Mouse (Mus musculus) liver, postnatal 0 days (tissue): ENCODE measurements at regions not wholly inside any gene's neighbourhood (a gene's known extent, or its start where the extent isn't known, plus 50 kb on each side); places are given as distances from the start of the nearest gene placed in this dataset.

Experiments
- ATAC-seq: fragments of 200-750 bp; cut with Nextera tagmentation; 2 replicates; pipeline ENCODE4 v1.8.0; 2017; ENCODE audit warnings: mild to moderate bottlenecking, moderate library complexity
- DNase-seq: peaks from one replicate; pipeline ENCODE4 v3.0.0-alpha.2; 2016
- H3K27ac ChIP-seq: fragments of 300-500 bp; sonication (generic); 2 replicates; pipeline ENCODE4 v1.5.1; 2014; ENCODE audit warnings: antibody characterized with exemption, moderate library complexity, mild to moderate bottlenecking, low read depth
- H3K27me3 ChIP-seq: fragments of 300-500 bp; sonication (generic); 2 replicates; pipeline ENCODE4 v1.6.1; 2014; ENCODE audit warnings: low read length, control low read depth, mixed read lengths; ENCODE audit not compliant: insufficient read depth
- H3K36me3 ChIP-seq: fragments of 300-500 bp; sonication (generic); replicated peaks from 2 replicates; pipeline ENCODE4 v1.6.1; 2014; ENCODE audit warnings: mild to moderate bottlenecking, control low read depth, low read length, moderate library complexity, mixed read lengths; ENCODE audit not compliant: insufficient read depth
- H3K4me1 ChIP-seq: fragments of 300-500 bp; sonication (generic); 2 replicates; pipeline ENCODE4 v1.6.1; 2014; ENCODE audit warnings: antibody characterized with exemption, mild to moderate bottlenecking, control low read depth; ENCODE audit not compliant: insufficient read depth
- H3K4me2 ChIP-seq: fragments of 300-500 bp; sonication (generic); 2 replicates; pipeline ENCODE4 v1.6.1; 2014; ENCODE audit warnings: low read depth, mild to moderate bottlenecking, low read length, moderate library complexity, mixed read lengths
- H3K4me3 ChIP-seq: fragments of 300-500 bp; sonication (generic); 2 replicates; pipeline ENCODE4 v1.5.1; 2014; ENCODE audit warnings: low read depth, low read length
- H3K9ac ChIP-seq: fragments of 300-500 bp; sonication (generic); replicated peaks from 2 replicates; pipeline ENCODE4 v1.6.1; 2014; ENCODE audit warnings: mild to moderate bottlenecking, moderate library complexity
- H3K9me3 ChIP-seq: fragments of 300-500 bp; sonication (generic); 2 replicates; pipeline ENCODE4 v1.6.1; 2016; ENCODE audit warnings: mild to moderate bottlenecking, control low read depth, low read length, mixed read lengths
- CTCF ChIP-seq: sonication (generic); IDR thresholded peaks from 2 replicates; pipeline ENCODE4 v1.5.1; 2016; ENCODE audit warnings: antibody characterized with exemption, low read depth
- EP300 ChIP-seq: IDR thresholded peaks from 2 replicates; pipeline ENCODE4 v1.6.1; 2016; ENCODE audit warnings: antibody characterized with exemption, low read depth, mild to moderate bottlenecking
- WGBS: fragments of 180-500 bp; shearing (Covaris S2); extraction: QIAGEN DNeasy Blood & Tissue Kit; methylation state at CpG from one replicate; pipeline ENCODE4 v1.1.7; 2014; ENCODE audit not compliant: insufficient replicate concordance; 5-methylcytosine and 5-hydroxymethylcytosine counted together

DNA sequence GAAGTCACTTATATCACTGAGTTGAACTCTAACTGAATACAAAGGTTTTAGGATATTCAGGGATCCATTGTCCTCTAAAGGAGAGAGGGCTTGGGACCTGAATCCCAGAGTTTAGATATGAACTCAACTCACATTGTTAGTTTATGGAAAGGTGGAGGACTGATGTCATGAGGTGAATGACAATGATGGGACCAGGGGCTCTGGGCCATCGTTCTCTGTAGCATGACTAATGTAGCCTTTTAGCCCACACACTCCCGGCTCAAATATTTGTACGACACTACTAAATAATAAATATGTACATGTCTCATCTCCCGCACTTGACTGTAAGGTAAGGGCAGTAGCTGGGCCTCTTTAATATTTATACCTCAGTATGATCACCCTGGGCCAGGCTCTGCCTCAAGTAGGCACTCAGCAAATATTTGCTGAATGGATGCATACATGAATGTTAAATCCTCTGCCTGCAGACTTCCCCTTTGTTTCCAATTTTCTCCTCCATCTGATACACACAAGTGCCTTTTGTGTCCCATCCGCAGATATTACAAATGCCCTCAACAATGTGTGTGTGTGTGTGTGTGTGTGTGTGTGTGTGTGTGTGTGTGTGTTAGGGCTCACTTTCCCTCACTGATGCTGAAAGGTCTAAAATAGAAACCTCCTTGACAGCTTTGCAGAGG is 59.2 kb upstream of the 4933402D24Rik start:
- Histone ChIP-seq H3K36me3 (no peaks in the 10 kb centered on the region), H3K4me3 (no peak overlapping the region), H3K4me1 (no peaks in the 10 kb centered on the region), H3K9me3 (no peaks in the 10 kb centered on the region), H3K4me2 (no peak overlapping the region), H3K9ac (no peak overlapping the region), H3K27ac (no peak overlapping the region), H3K27me3 (no peaks in the 10 kb centered on the region)
- no peak for ATAC-seq
- no peak for DNase-seq
- TF ChIP-seq CTCF (no peak), EP300 (no peak)
- 82% methylated on average over 5 of the region's 5 CpGs for WGBS

GRCm38 (mm10) chr1:63820614-63821270 is 51.7 kb upstream of the 4933402D24Rik start:
- no peaks in the 10 kb centered on the region for H3K36me3 ChIP-seq
- no peaks in the 10 kb centered on the region for H3K9me3 ChIP-seq
- H3K27ac ChIP-seq, result no peak overlapping the region
- no peaks in the 10 kb centered on the region for H3K27me3 ChIP-seq
- 73% methylated on average over 4 of the region's 4 CpGs for WGBS
- H3K4me3 ChIP-seq, result no peak overlapping the region
- no peak overlapping the region for H3K4me2 ChIP-seq
- no peak for TF ChIP-seq EP300
- ATAC-seq (no peak), DNase-seq (no peak)
- H3K9ac ChIP-seq, result no peak overlapping the region
- H3K4me1 ChIP-seq, result no peaks in the 10 kb centered on the region

DNA sequence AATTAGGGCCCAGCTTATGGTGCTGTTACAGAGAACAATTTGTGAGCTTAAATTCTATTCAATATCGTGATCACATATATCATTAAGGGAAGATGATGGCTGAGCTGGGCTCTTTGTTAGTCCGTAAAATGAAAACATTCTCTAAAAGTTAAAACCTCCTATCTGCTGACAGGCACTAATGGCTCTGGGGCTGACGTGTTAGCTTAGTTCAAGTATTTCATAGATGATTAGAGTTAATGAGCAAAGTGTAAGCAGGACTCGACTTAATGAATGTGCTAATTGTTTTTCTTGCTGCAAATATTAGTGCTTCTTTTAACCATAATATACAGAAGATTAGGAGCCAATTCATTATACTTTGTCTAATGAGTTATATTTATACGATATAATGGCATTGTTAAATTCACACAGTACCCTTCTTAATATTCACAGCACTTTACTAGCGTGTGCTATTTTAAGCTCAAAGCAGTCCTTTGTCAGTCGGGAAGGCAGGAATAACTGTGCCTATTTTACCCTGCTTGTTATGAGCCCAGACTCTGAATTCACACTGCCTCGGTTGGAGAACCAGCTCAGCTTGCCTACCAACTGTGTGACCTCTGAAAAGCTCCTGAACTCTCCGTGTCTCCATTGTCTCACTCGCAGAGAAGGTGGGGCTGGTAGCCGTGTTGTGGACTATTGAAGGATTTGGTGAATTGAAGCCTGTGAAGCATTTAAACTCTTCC is 50.6 kb upstream of the 4933402D24Rik start:
- Histone ChIP-seq H3K4me2 (no peak overlapping the region), H3K27ac (no peak overlapping the region), H3K9ac (no peak overlapping the region), H3K9me3 (no peaks in the 10 kb centered on the region), H3K4me1 (no peaks in the 10 kb centered on the region), H3K36me3 (no peaks in the 10 kb centered on the region), H3K4me3 (no peak overlapping the region), H3K27me3 (no peaks in the 10 kb centered on the region)
- 67% methylated on average over 11 of the region's 11 CpGs for WGBS
- TF ChIP-seq EP300 (no peak), CTCF (no peak)
- ATAC-seq (no peak), DNase-seq (no peak)
